Mouse (Mus musculus) adrenal gland, postnatal 10 days (tissue): ENCODE measurements around the gene Trim67. TPM values are rescaled to one million over a fixed set of nuclear protein-coding genes. Genes with fewer than 3 reads are reported as not detected.
A peak's percentile ranks its signal among the peaks of the same experiment; 100 is the strongest.

Source experiments
- DNase-seq: peaks from one replicate; pipeline ENCODE4 v3.0.0; 2021; ENCODE audit warnings: mixed read lengths
- total RNA-seq, 2 experiments: library from RNA; stranded (reverse); gene quantifications; 2 replicates each; pipeline ENCODE4 v1.2.3; 2021

The Trim67 gene
- total RNA-seq, 2 experiments from 2014 or later, result 2.9 to 6.5 TPM

- peak; percentile 57 for DNase-seq
Measured at GRCm38 (mm10) chr8:124833430-124834205, 40.7 kb downstream of the Trim67 start.

- no peak for DNase-seq
Measured at GRCm38 (mm10) chr8:124835848-124836247, 43.0 kb downstream of the Trim67 start.

GRCm38 (mm10) chr8:124836273-124836672 lies 43.4 kb downstream of the Trim67 start:
- no peak for DNase-seq

GRCm38 (mm10) chr8:124836907-124837306 lies 44.0 kb downstream of the Trim67 start:
- DNase-seq, result no peak

GRCm38 (mm10) chr8:124837956-124838355 lies 45.1 kb downstream of the Trim67 start:
- DNase-seq, result no peak

GRCm38 (mm10) chr8:124839371-124839770 lies 46.5 kb downstream of the Trim67 start:
- no peak for DNase-seq

- DNase-seq, result peak; percentile 34
Measured at GRCm38 (mm10) chr8:124840900-124841299, 48.0 kb downstream of the Trim67 start.

- DNase-seq, result no peak
Measured at GRCm38 (mm10) chr8:124841775-124842174, 48.9 kb downstream of the Trim67 start.

GRCm38 (mm10) chr8:124842929-124843328 lies 50.0 kb downstream of the Trim67 start:
- peak; percentile 62 for DNase-seq

- no peak for DNase-seq
Measured at GRCm38 (mm10) chr8:124845131-124845530, 52.2 kb downstream of the Trim67 start.

- no peak for DNase-seq
Measured at GRCm38 (mm10) chr8:124845573-124845972, 52.7 kb downstream of the Trim67 start.

GRCm38 (mm10) chr8:124853511-124853910 lies 60.6 kb downstream of the Trim67 start:
- no peak for DNase-seq

GRCm38 (mm10) chr8:124859466-124859865 lies 66.6 kb downstream of the Trim67 start:
- no peak for DNase-seq

GRCm38 (mm10) chr8:124860188-124860587 lies 67.3 kb downstream of the Trim67 start:
- DNase-seq, result no peak

GRCm38 (mm10) chr8:124862321-124863162 lies 69.7 kb downstream of the Trim67 start, which contains the start of the genes Gnpat and 2810004N23Rik:
Gene Gnpat (plus strand): TSS chr8:124863033.
Gene 2810004N23Rik (minus strand): TSS chr8:124863120.
- DNase-seq, result peak; percentile 97

- no peak for DNase-seq
Measured at GRCm38 (mm10) chr8:124863163-124863677, 70.3 kb downstream of the Trim67 start.

GRCm38 (mm10) chr8:124863729-124864128 lies 70.8 kb downstream of the Trim67 start:
- no peak for DNase-seq

- DNase-seq, result no peak
Measured at GRCm38 (mm10) chr8:124866669-124867068, 73.8 kb downstream of the Trim67 start.

- DNase-seq, result peak; percentile 43
Measured at GRCm38 (mm10) chr8:124867126-124867525, 74.2 kb downstream of the Trim67 start.

GRCm38 (mm10) chr8:124869708-124870107 lies 76.8 kb downstream of the Trim67 start:
- DNase-seq, result no peak

GRCm38 (mm10) chr8:124871474-124871873 lies 78.6 kb downstream of the Trim67 start:
- DNase-seq, result no peak

- DNase-seq, result no peak
Measured at GRCm38 (mm10) chr8:124872081-124872480, 79.2 kb downstream of the Trim67 start.

- no peak for DNase-seq
Measured at GRCm38 (mm10) chr8:124872690-124873089, 79.8 kb downstream of the Trim67 start.
